Mouse (Mus musculus) small intestine, adult 2 months (tissue): ENCODE measurements around the gene Adamts4. TPM values are rescaled to one million over a fixed set of nuclear protein-coding genes. Genes with fewer than 3 reads are reported as not detected.

Experiments
- H3K27ac ChIP-seq: fragments of 200-500 bp; 2 replicates; pipeline ENCODE4 v1.5.1; 2012; ENCODE audit warnings: low read depth, low read length, control low read depth, inconsistent platforms; ENCODE audit not compliant: insufficient read depth
- H3K27me3 ChIP-seq: fragments of 200-500 bp; 2 replicates; pipeline ENCODE4 v1.6.1; 2012; ENCODE audit warnings: mild to moderate bottlenecking, moderate library complexity, low read length, inconsistent platforms; ENCODE audit not compliant: control insufficient read depth, insufficient read depth
- H3K36me3 ChIP-seq: fragments of 200-500 bp; 2 replicates; pipeline ENCODE4 v1.6.1; 2012; ENCODE audit warnings: mild to moderate bottlenecking, low read length, control low read depth, inconsistent platforms; ENCODE audit not compliant: control insufficient read depth, insufficient read depth
- H3K4me1 ChIP-seq: fragments of 200-500 bp; 2 replicates; pipeline ENCODE4 v1.6.1; 2012; ENCODE audit warnings: low read length, inconsistent platforms, mixed read lengths; ENCODE audit not compliant: control insufficient read depth, insufficient read depth, insufficient read length
- H3K4me3 ChIP-seq: fragments of 200-500 bp; 2 replicates; pipeline ENCODE4 v1.5.1; 2012; ENCODE audit warnings: low read depth, mild to moderate bottlenecking, control low read depth, inconsistent platforms, low read length, moderate library complexity
- CTCF ChIP-seq: fragments of 200-500 bp; IDR thresholded peaks from 2 replicates; pipeline ENCODE4 v1.5.1; 2012; ENCODE audit warnings: low read depth, mild to moderate bottlenecking, control low read depth, inconsistent platforms, low read length, moderate library complexity, mixed read lengths; ENCODE audit not compliant: insufficient replicate concordance, insufficient read length; ENCODE audit errors: extremely low read depth
- POLR2A ChIP-seq: fragments of 200-500 bp; IDR thresholded peaks from 2 replicates; pipeline ENCODE4 v1.6.1; 2012; ENCODE audit warnings: low read depth, mild to moderate bottlenecking, control low read depth, inconsistent platforms, low read length, moderate library complexity
- WGBS: fragments of 180-500 bp; shearing (Covaris S2); methylation state at CpG from one replicate; pipeline ENCODE4 v1.1.7; 2018; 5-methylcytosine and 5-hydroxymethylcytosine counted together
- polyA plus RNA-seq: library from polyadenylated mRNA; depleted of rRNA; stranded (reverse); fragments of >200 nt; gene quantifications from 2 replicates; pipeline ENCODE4 v1.2.3, GENCODE M21; 2012; rRNA removed

The Adamts4 gene
- polyA plus RNA-seq: 1.5 and 2.6 TPM in 2 replicates

GRCm38 (mm10) chr1:171249913-171250600 lies at the start of gene Adamts4:
Gene Adamts4, plus strand, starts transcription at chr1:171250421.
- peaks cover 17% of the 10 kb centered on the region for H3K4me1 ChIP-seq
- WGBS: 51% methylated on average over 5 of the region's 5 CpGs
- peaks cover 3% of the 10 kb centered on the region for H3K36me3 ChIP-seq
- no peak within 1 kb of the TSS for H3K27ac ChIP-seq
- H3K4me3 ChIP-seq: peak within 1 kb of the TSS; percentile 42
- no peaks in the 10 kb centered on the region for H3K27me3 ChIP-seq
- TF ChIP-seq CTCF: no peak

GRCm38 (mm10) chr1:171200769-171201168 lies 49.5 kb upstream of the Adamts4 start:
- 71% methylated on average over 1 of the region's 1 CpGs for WGBS
- H3K36me3 ChIP-seq: no peaks in the 10 kb centered on the region
- H3K4me3 ChIP-seq: no peak overlapping the region
- H3K27ac ChIP-seq: 0 out of 2 replicates have a peak overlapping the region, but pooled peaks have one; percentile 2
- H3K4me1 ChIP-seq: peaks cover 11% of the 10 kb centered on the region
- H3K27me3 ChIP-seq: peaks cover 5% of the 10 kb centered on the region; the same call in 1 of the 2 replicates
- no peak for TF ChIP-seq CTCF
- no peak for TF ChIP-seq POLR2A

- H3K36me3 ChIP-seq: no peaks in the 10 kb centered on the region
- TF ChIP-seq CTCF (no peak), POLR2A (no peak)
- H3K4me1 ChIP-seq: peaks cover 8% of the 10 kb centered on the region; the same call in 1 of the 2 replicates
- WGBS: 28% methylated on average over 11 of the region's 11 CpGs
- no peak overlapping the region for H3K4me3 ChIP-seq
- 0 out of 2 replicates have a peak overlapping the region, but pooled peaks have one; percentile 17 for H3K27ac ChIP-seq
- H3K27me3 ChIP-seq: no peaks in the 10 kb centered on the region
Observed at GRCm38 (mm10) chr1:171203471-171204248, 46.6 kb upstream of the Adamts4 start.

GRCm38 (mm10) chr1:171204249-171204644 lies 46.0 kb upstream of the Adamts4 start:
- 25% methylated on average over 7 of the region's 7 CpGs for WGBS
- TF ChIP-seq POLR2A (no peak), CTCF (no peak)
- H3K27me3 ChIP-seq: no peaks in the 10 kb centered on the region
- H3K27ac ChIP-seq: 0 out of 2 replicates have a peak overlapping the region, but pooled peaks have one; percentile 17
- peaks cover 5% of the 10 kb centered on the region; the same call in 1 of the 2 replicates for H3K4me1 ChIP-seq
- no peak overlapping the region for H3K4me3 ChIP-seq
- H3K36me3 ChIP-seq: no peaks in the 10 kb centered on the region

- no peaks in the 10 kb centered on the region for H3K36me3 ChIP-seq
- no peak overlapping the region for H3K4me3 ChIP-seq
- 84% methylated on average over 6 of the region's 6 CpGs for WGBS
- H3K4me1 ChIP-seq: peaks cover 2% of the 10 kb centered on the region; the same call in 1 of the 2 replicates
- no peaks in the 10 kb centered on the region for H3K27me3 ChIP-seq
- no peak for TF ChIP-seq POLR2A
- TF ChIP-seq CTCF: no peak
- H3K27ac ChIP-seq: no peak overlapping the region
Observed at GRCm38 (mm10) chr1:171205704-171206493, 44.3 kb upstream of the Adamts4 start.

- no peak for TF ChIP-seq CTCF
- Histone ChIP-seq H3K27me3 (no peaks in the 10 kb centered on the region), H3K27ac (no peak overlapping the region), H3K36me3 (no peaks in the 10 kb centered on the region), H3K4me3 (no peak overlapping the region), H3K4me1 (peaks cover 6% of the 10 kb centered on the region; the same call in 1 of the 2 replicates)
- WGBS: 53% methylated on average over 4 of the region's 4 CpGs
Observed at GRCm38 (mm10) chr1:171209409-171209808, 40.8 kb upstream of the Adamts4 start.
